Mouse (Mus musculus): ENCODE measurements around the gene Vash2. TPM values are rescaled to one million over a fixed set of nuclear protein-coding genes. Genes with fewer than 3 reads are reported as not detected.
"Not testable (repeated sequence)": the region's sequence is repeated elsewhere in the genome, so short reads cannot be mapped to it uniquely, and the experiment has no call there.

The Vash2 gene
- 0.15 and 0.22 TPM in 2 replicates for polyA plus RNA-seq (2012; rRNA removed)

DNA sequence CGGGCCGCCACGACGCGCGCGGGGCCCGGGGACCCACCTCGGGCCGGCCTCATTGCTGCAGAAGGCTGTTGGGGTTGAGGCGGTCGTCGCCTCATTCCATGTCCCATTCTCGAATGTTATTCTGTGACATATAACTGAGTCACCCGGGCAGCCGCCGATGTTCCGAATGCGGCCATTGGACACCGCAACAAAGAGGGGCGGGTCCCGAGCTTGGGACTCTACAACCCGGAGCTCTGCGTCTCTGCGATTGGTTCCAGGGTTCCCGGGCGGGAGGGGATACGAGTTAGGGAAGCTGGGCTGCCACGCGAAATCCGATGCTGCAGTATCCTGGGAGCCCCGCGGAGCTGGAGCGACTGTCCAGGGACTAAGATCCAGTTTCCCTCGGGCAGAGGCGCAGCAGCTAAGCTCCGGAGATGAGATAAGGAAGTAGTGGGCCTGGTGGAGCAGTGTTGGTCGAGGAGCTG, at the start of gene Vash2:
Gene Vash2 (minus strand): TSS at position 197 of the 464 bp plus-strand sequence.
- peak; percentile 76 for DNase-seq
- TF ChIP-seq POLR2A (IDR thresholded peaks at IDR 0.05; ENCODE audit: low read depth, low read length) (no peak), CTCF (conservative IDR thresholded peaks at IDR 0.05; ENCODE audit: insufficient read depth, insufficient read length, low read depth, low read length) (no peak)
- Histone ChIP-seq H3K4me1 (ENCODE audit: control insufficient read depth, insufficient read depth, low read length) (no peaks in the 10 kb centered on the region), H3K27ac (ENCODE audit: insufficient read depth, low read depth, low read length) (no peak within 1 kb of the TSS), H3K27me3 (replicated peaks; ENCODE audit: control insufficient read depth, insufficient read depth, low read length) (no peaks in the 10 kb centered on the region), H3K4me3 (ENCODE audit: insufficient read depth, low read depth, low read length) (peak within 1 kb of the TSS; percentile 47), H3K36me3 (ENCODE audit: control insufficient read depth, insufficient read depth, low read length) (no peaks in the 10 kb centered on the region)
- WGBS = 1% methylated on average over 38 of the region's 38 CpGs

DNA sequence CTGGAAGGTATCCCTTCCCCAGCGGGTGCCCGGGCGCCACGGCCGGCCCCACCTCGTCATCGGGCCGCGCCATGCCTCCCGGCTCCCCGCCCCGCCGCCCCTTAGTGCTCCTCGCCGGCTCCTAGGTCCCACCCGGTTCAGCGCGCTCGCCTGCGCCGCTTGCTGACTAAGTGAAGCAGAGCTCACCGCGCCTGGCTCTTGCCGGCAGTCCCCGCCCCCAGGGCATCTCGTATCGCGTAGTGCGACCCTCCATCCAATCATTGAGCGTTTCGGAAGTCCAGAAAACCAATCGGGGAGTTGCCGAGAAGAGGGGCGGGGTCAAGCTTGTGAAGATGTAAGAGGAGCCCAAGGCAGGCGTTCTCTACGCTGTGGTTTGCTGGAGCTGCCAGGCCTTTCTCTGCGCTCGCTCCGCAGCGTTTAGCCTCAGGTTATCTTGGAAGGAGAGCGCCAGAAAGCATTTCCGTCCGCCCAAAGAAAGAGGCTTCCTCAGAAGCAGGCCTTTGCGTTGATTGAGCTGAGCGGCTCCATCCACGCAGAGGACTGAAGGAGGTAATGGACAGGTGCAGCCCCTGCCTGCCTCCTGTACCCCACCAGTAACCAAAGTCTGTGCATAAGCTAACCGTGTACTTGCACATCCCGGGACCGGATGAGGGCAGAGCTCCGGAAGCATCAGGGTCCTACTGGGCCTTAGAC, 47.1 kb upstream of the Vash2 start, which contains the start of gene Flvcr1:
Gene Flvcr1 (minus strand): TSS at position 138 of the 693 bp plus-strand sequence.
- Histone ChIP-seq H3K27ac (ENCODE audit: insufficient read depth, low read depth, low read length) (peak within 1 kb of the TSS; percentile 50), H3K4me1 (ENCODE audit: control insufficient read depth, insufficient read depth, low read length) (peaks cover 8% of the 10 kb centered on the region; the same call in 1 of the 2 replicates), H3K4me3 (ENCODE audit: insufficient read depth, low read depth, low read length) (peak within 1 kb of the TSS; percentile 54), H3K27me3 (replicated peaks; ENCODE audit: control insufficient read depth, insufficient read depth, low read length) (no peaks in the 10 kb centered on the region), H3K36me3 (ENCODE audit: control insufficient read depth, insufficient read depth, low read length) (no peaks in the 10 kb centered on the region)
- TF ChIP-seq POLR2A (IDR thresholded peaks at IDR 0.05; ENCODE audit: low read depth, low read length) (peak; percentile 72), CTCF (conservative IDR thresholded peaks at IDR 0.05; ENCODE audit: insufficient read depth, insufficient read length, low read depth, low read length) (no peak)
- 2% methylated on average over 50 of the region's 50 CpGs for WGBS
- peak; percentile 99 for DNase-seq

DNA sequence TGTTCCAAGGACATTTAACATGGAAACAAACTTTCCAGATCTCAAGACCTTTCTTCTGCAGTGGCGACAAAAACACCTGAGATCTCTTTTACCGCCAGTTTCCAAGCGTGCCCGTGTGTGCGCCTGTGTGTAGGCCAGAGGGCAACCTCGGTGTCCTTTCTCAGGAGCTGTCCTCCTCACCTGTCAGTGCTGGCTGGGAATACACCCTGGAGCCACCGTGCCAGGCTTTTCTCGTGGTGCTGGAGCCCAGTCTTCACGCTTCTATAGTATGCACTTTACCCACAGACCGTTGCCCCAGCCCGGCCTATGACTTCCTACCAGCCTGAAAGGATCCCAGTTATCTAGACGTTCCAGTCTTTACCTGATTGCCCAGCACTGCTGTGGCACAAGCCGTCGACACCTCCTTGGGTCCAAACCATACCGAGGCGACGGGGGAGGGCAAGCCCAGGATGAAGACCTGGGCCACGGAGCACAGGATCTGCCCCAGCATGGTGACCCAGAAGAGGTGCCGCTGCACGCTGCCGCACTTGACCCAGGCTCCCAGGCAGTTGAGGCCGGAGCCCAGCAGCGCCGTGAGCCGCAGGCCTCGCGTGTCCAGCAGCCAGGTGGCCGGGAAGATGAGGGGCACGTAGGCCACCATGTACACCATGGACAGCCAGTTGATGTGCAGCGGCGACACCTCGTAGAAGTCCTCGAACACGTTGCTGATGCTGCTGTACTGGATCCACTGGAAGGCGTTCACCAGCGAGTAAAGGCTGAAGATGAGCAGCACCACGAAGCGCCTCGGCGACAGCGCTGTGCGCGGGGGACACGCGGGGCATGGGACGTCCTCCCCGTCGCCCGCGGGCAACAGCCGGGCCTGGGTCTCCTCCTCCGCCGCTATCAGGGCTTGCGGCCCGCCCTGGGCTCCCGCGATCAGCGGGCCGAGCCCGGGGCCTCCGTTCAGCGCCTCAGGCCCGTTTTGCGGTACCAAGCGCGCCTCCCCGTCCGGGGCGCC, 46.2 kb upstream of the Vash2 start:
- H3K36me3 ChIP-seq (ENCODE audit: control insufficient read depth, insufficient read depth, low read length) = no peaks in the 10 kb centered on the region
- H3K4me1 ChIP-seq (ENCODE audit: control insufficient read depth, insufficient read depth, low read length) = peaks cover 8% of the 10 kb centered on the region; the same call in 1 of the 2 replicates
- TF ChIP-seq CTCF (conservative IDR thresholded peaks at IDR 0.05; ENCODE audit: insufficient read depth, insufficient read length, low read depth, low read length) (no peak), POLR2A (IDR thresholded peaks at IDR 0.05; ENCODE audit: low read depth, low read length) (no peak)
- H3K4me3 ChIP-seq (ENCODE audit: insufficient read depth, low read depth, low read length) = peak overlapping the region; percentile 54
- peak; percentile 25 for DNase-seq
- H3K27ac ChIP-seq (ENCODE audit: insufficient read depth, low read depth, low read length) = peak overlapping the region; percentile 50
- 6% methylated on average over 69 of the region's 69 CpGs for WGBS
- no peaks in the 10 kb centered on the region for H3K27me3 ChIP-seq (replicated peaks; ENCODE audit: control insufficient read depth, insufficient read depth, low read length)

DNA sequence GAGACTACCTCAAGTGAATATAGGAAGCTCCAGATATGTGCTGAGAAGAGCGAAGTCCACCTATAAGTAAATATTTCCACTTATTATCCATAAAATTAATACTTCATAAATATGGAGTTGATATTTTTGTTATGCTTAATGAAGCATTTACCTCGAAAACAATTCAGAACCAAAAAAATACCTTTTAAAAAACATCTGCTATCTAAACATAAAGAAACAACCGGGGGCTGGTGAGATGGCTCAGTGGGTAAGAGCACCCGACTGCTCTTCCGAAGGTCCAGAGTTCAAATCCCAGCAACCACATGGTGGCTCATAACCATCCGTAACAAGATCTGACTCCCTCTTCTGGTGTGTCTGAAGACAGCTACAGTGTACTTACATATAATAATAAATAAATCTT, 44.7 kb upstream of the Vash2 start:
- H3K4me1 ChIP-seq (ENCODE audit: control insufficient read depth, insufficient read depth, low read length); H3K4me3 ChIP-seq (ENCODE audit: insufficient read depth, low read depth, low read length); H3K27ac ChIP-seq (ENCODE audit: insufficient read depth, low read depth, low read length); DNase-seq; H3K27me3 ChIP-seq (replicated peaks; ENCODE audit: control insufficient read depth, insufficient read depth, low read length); H3K36me3 ChIP-seq (ENCODE audit: control insufficient read depth, insufficient read depth, low read length): not testable (repeated sequence)
- 87% methylated on average over 6 of the region's 6 CpGs for WGBS

DNA sequence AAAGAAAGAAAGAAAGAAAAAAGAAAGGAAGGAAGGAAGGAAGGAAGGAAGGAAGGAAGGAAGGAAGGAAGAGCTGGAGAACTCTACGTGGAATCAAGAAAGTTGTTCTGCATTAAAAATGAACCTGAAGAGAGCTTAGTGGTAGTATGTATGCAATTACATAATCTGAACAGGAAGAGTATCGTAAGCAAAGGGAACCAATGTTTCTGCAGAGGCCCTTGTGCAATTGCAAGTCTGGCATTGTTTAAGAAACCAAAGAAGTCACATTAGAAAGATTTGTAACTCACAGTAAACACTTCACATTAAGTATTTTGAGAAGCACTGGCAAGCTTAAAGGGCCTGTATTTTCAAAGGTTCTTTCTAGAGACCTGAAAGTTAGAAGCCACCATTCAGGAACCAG, 44.0 kb upstream of the Vash2 start:
- no peak for DNase-seq
- no peak overlapping the region for H3K27ac ChIP-seq (ENCODE audit: insufficient read depth, low read depth, low read length)
- peaks cover 5% of the 10 kb centered on the region; the same call in 1 of the 2 replicates for H3K4me1 ChIP-seq (ENCODE audit: control insufficient read depth, insufficient read depth, low read length)
- H3K4me3 ChIP-seq (ENCODE audit: insufficient read depth, low read depth, low read length) = no peak overlapping the region
- H3K27me3 ChIP-seq (replicated peaks; ENCODE audit: control insufficient read depth, insufficient read depth, low read length) = no peaks in the 10 kb centered on the region
- TF ChIP-seq CTCF (conservative IDR thresholded peaks at IDR 0.05; ENCODE audit: insufficient read depth, insufficient read length, low read depth, low read length) (no peak), POLR2A (IDR thresholded peaks at IDR 0.05; ENCODE audit: low read depth, low read length) (no peak)
- H3K36me3 ChIP-seq (ENCODE audit: control insufficient read depth, insufficient read depth, low read length) = no peaks in the 10 kb centered on the region; the same call in 1 of the 2 replicates
- 72% methylated on average over 2 of the region's 2 CpGs for WGBS

DNA sequence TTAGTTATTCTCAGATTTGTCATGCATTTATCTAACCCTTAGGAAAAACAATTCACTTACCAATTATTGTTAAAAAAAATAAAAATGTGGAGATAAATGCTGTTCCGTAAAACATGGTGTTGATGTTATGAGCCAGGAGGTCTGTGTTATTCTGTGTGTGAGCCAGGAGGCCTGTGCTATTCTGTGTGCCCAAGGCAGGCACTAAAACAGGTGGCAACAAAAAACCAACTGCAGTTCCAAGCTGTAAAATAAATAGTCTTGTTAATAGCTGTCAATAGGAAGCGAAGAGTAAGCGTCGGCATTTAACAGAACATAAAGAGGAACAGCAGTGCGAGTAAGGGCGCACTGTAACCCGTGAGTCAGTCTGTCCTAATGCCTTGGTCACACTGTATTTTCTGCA, 41.9 kb upstream of the Vash2 start:
- Histone ChIP-seq H3K27ac (ENCODE audit: insufficient read depth, low read depth, low read length) (no peak overlapping the region), H3K4me1 (ENCODE audit: control insufficient read depth, insufficient read depth, low read length) (no peaks in the 10 kb centered on the region; the same call in 1 of the 2 replicates), H3K27me3 (replicated peaks; ENCODE audit: control insufficient read depth, insufficient read depth, low read length) (no peaks in the 10 kb centered on the region), H3K36me3 (ENCODE audit: control insufficient read depth, insufficient read depth, low read length) (no peaks in the 10 kb centered on the region; the same call in 1 of the 2 replicates), H3K4me3 (ENCODE audit: insufficient read depth, low read depth, low read length) (no peak overlapping the region)
- DNase-seq = peak; percentile 13
- TF ChIP-seq CTCF (conservative IDR thresholded peaks at IDR 0.05; ENCODE audit: insufficient read depth, insufficient read length, low read depth, low read length) = no peak
- TF ChIP-seq POLR2A (IDR thresholded peaks at IDR 0.05; ENCODE audit: low read depth, low read length) = no peak
- 82% methylated on average over 7 of the region's 7 CpGs for WGBS
